In genomic region chr14:123027876-123028275, GRCm38 (mm10) we compare ENCODE assay signal across 22 mouse cellular contexts. TPM values are rescaled to one million over a fixed set of nuclear protein-coding genes. Genes with fewer than 3 reads are reported as not detected.
DNase-seq lines count a peak whose midpoint lies in the region; ATAC-seq lines count a peak whose summit lies in the region.
"Had no signal": no experiment of that assay in that cellular context is flagged by ENCODE, and none has a peak within 500 bp of the region (broad histone marks: within the 10 kb centered on the region; RNA-seq: fewer than 3 reads in every experiment).

No protein-coding gene starts in this region.

- 0 out of 2 replicates have a peak, but pooled peaks have one; percentile 29 for ATAC-seq in kidney, embryonic 15.5 days (replicated peaks; ENCODE audit: low FRiP score)
- ATAC-seq: forebrain, embryonic 15.5 days; Patski had no signal

- no peak overlapping the region for H3K27ac ChIP-seq in kidney, embryonic 15.5 days
- H3K27ac ChIP-seq: embryonic facial prominence, embryonic 13.5 days; forebrain, embryonic 15.5 days; heart, adult 2 months; liver, embryonic 14.5 days; lung, embryonic 15.5 days; macrophage; midbrain, embryonic 12.5 days; stomach, postnatal 0 days had no signal

- no peak overlapping the region for H3K9ac ChIP-seq in kidney, embryonic 15.5 days
- H3K9ac ChIP-seq: embryonic facial prominence, embryonic 13.5 days; forebrain, embryonic 15.5 days; liver, embryonic 14.5 days; lung, embryonic 15.5 days; midbrain, embryonic 12.5 days had no signal

- no peaks in the 10 kb centered on the region for H3K4me1 ChIP-seq in kidney, embryonic 15.5 days
- H3K4me1 ChIP-seq: embryonic facial prominence, embryonic 13.5 days; forebrain, embryonic 15.5 days; lung, embryonic 15.5 days; midbrain, embryonic 12.5 days had no signal

- no peak overlapping the region for H3K4me3 ChIP-seq in kidney, embryonic 15.5 days (replicated peaks)
- H3K4me3 ChIP-seq: embryonic facial prominence, embryonic 13.5 days; forebrain, embryonic 15.5 days; heart, adult 2 months; lung, embryonic 15.5 days; midbrain, embryonic 12.5 days; myocyte had no signal

- H3K4me2 ChIP-seq in kidney, embryonic 15.5 days, result no peak overlapping the region
- H3K4me2 ChIP-seq: embryonic facial prominence, embryonic 13.5 days; forebrain, embryonic 15.5 days; lung, embryonic 15.5 days; midbrain, embryonic 12.5 days had no signal

- H3K36me3 ChIP-seq in kidney, embryonic 15.5 days, result no peaks in the 10 kb centered on the region
- H3K36me3 ChIP-seq: embryonic facial prominence, embryonic 13.5 days; forebrain, embryonic 15.5 days; lung, embryonic 15.5 days; midbrain, embryonic 12.5 days had no signal

- peak; percentile 12 to 59 for DNase-seq in adrenal gland, adult (ENCODE audit: inconsistent age in 2 of 2, low spot score in 1 of 2)
- no peak for DNase-seq in adrenal gland, postnatal 25 days
- peak; percentile 17 for DNase-seq in kidney, adult 9 months
- no peak for DNase-seq in kidney, adult 11 months
- DNase-seq in adrenal gland, postnatal 10 days, result peak; percentile 8
- DNase-seq in layer of hippocampus, postnatal 14 days (ENCODE audit: low spot score in 2 of 2), result no peak
- no peak for DNase-seq in right cerebral cortex, postnatal 36 days (ENCODE audit: low spot score in 2 of 2)
- DNase-seq: cerebellum, adult 11 months; gastrocnemius, postnatal 14 days; heart, adult 2 months; heart, postnatal 36 days; layer of hippocampus, adult 9-11 months had no signal

- WGBS in kidney, embryonic 15.5 days, result 38% methylated on average over 2 of the region's 2 CpGs

- no peaks in the 10 kb centered on the region for H3K9me3 ChIP-seq in kidney, embryonic 15.5 days (replicated peaks)
- H3K9me3 ChIP-seq: embryonic facial prominence, embryonic 13.5 days; forebrain, embryonic 15.5 days; midbrain, embryonic 12.5 days had no signal

- no peaks in the 10 kb centered on the region for H3K27me3 ChIP-seq in kidney, embryonic 15.5 days
- H3K27me3 ChIP-seq: embryonic facial prominence, embryonic 13.5 days; forebrain, embryonic 15.5 days; lung, embryonic 15.5 days; midbrain, embryonic 12.5 days; Patski had no signal

RNA-seq across cellular contexts. Expression of gene Tmtc4, which starts 44.0 kb away (rescaled TPM):
- total RNA-seq in adrenal gland, postnatal 25 days (2021), result 22.3 and 22.6 TPM in 2 replicates
- 10 to 100 TPM; 20.0 to 28.3 TPM for total RNA-seq in adrenal gland, postnatal 10 days (2021)
- polyA plus RNA-seq in kidney, embryonic 15.5 days (2015; fragmentation: Nextera tagmentation; extraction: Ambion mirVana), result 37.2 and 37.9 TPM in 2 replicates
- total RNA-seq in layer of hippocampus, postnatal 14 days (2021), result 10 to 100 TPM; 16.0 to 18.4 TPM

Comparison
In these comparisons a context has a peak if more than half of its experiments do, and no peak if none do; other contexts are left out.
1. DNase-seq: peak in adrenal gland, adult (2 of 2), kidney, adult 9 months (single experiment) and adrenal gland, postnatal 10 days (single experiment); none in adrenal gland, postnatal 25 days (single experiment), kidney, adult 11 months (single experiment), layer of hippocampus, postnatal 14 days (0 of 2) and right cerebral cortex, postnatal 36 days (0 of 2).